Mouse (Mus musculus): ENCODE results near the gene Nt5c.
"Not testable (repeated sequence)": the region's sequence is repeated elsewhere in the genome, so short reads cannot be mapped to it uniquely, and the experiment has no call there.

The Nt5c gene

GRCm38 (mm10) chr11:115467217-115467618, 24.4 kb downstream of the Nt5c start:
- DNase-seq (ENCODE audit: low spot score) = no peak

- no peak for DNase-seq (ENCODE audit: low spot score)
Observed at GRCm38 (mm10) chr11:115464851-115465250, 26.8 kb downstream of the Nt5c start.

- DNase-seq (ENCODE audit: low spot score) = no peak
Observed at GRCm38 (mm10) chr11:115463397-115463796, 28.3 kb downstream of the Nt5c start.

GRCm38 (mm10) chr11:115462243-115462891, 29.3 kb downstream of the Nt5c start, which contains the start of gene Slc16a5:
Gene Slc16a5, plus strand, starts transcription at chr11:115462474.
- no peak for DNase-seq (ENCODE audit: low spot score)

- no peak for DNase-seq (ENCODE audit: low spot score)
Observed at GRCm38 (mm10) chr11:115461846-115462242, 29.8 kb downstream of the Nt5c start.

GRCm38 (mm10) chr11:115460976-115461375, 30.7 kb downstream of the Nt5c start:
- no peak for DNase-seq (ENCODE audit: low spot score)

- DNase-seq (ENCODE audit: low spot score) = no peak
Observed at GRCm38 (mm10) chr11:115457405-115457804, 34.3 kb downstream of the Nt5c start.

GRCm38 (mm10) chr11:115456182-115456581, 35.5 kb downstream of the Nt5c start:
- DNase-seq (ENCODE audit: low spot score) = no peak

- no peak for DNase-seq (ENCODE audit: low spot score)
Observed at GRCm38 (mm10) chr11:115455619-115456018, 36.0 kb downstream of the Nt5c start.

GRCm38 (mm10) chr11:115454822-115455221, 36.8 kb downstream of the Nt5c start:
- DNase-seq (ENCODE audit: low spot score) = not testable (repeated sequence)

GRCm38 (mm10) chr11:115453306-115453705, 38.4 kb downstream of the Nt5c start:
- DNase-seq (ENCODE audit: low spot score) = no peak

GRCm38 (mm10) chr11:115452281-115452860, 39.3 kb downstream of the Nt5c start:
- no peak for DNase-seq (ENCODE audit: low spot score)

- no peak for DNase-seq (ENCODE audit: low spot score)
Observed at GRCm38 (mm10) chr11:115451781-115452241, 39.9 kb downstream of the Nt5c start.

- DNase-seq (ENCODE audit: low spot score) = no peak
Observed at GRCm38 (mm10) chr11:115450176-115450575, 41.5 kb downstream of the Nt5c start.

- no peak for DNase-seq (ENCODE audit: low spot score)
Observed at GRCm38 (mm10) chr11:115448998-115449397, 42.7 kb downstream of the Nt5c start.

GRCm38 (mm10) chr11:115448075-115448474, 43.6 kb downstream of the Nt5c start:
- no peak for DNase-seq (ENCODE audit: low spot score)

GRCm38 (mm10) chr11:115447321-115447885, 44.3 kb downstream of the Nt5c start:
- DNase-seq (ENCODE audit: low spot score) = no peak

GRCm38 (mm10) chr11:115446906-115447305, 44.8 kb downstream of the Nt5c start:
- no peak for DNase-seq (ENCODE audit: low spot score)

- DNase-seq (ENCODE audit: low spot score) = no peak
Observed at GRCm38 (mm10) chr11:115441417-115441816, 50.2 kb downstream of the Nt5c start.
